Mouse (Mus musculus): ENCODE measurements at regions not wholly inside any gene's neighbourhood (a gene's known extent, or its start where the extent isn't known, plus 50 kb on each side); places are given as distances from the start of the nearest gene placed in this dataset.

GRCm38 (mm10) chr6:100978727-100979460 lies 145.5 kb downstream of the Ppp4r2 start:
- Histone ChIP-seq H3K27ac (ENCODE audit: low read depth) (no peak overlapping the region), H3K4me1 (ENCODE audit: control insufficient read depth, insufficient read depth) (no peaks in the 10 kb centered on the region), H3K9ac (replicated peaks; ENCODE audit: low read depth, low read length) (no peak overlapping the region), H3K27me3 (ENCODE audit: control insufficient read depth, insufficient read depth, low read length) (no peaks in the 10 kb centered on the region), H3K36me3 (replicated peaks; ENCODE audit: control insufficient read depth, insufficient read depth, low read length) (no peaks in the 10 kb centered on the region), H3K4me3 (ENCODE audit: low read depth, low read length) (no peak overlapping the region), H3K4me2 (ENCODE audit: low read depth, low read length) (no peak overlapping the region), H3K9me3 (replicated peaks; ENCODE audit: control insufficient read depth, low read length) (no peaks in the 10 kb centered on the region)
- ATAC-seq (ENCODE audit: insufficient read depth, low read depth): no peak
- DNase-seq (ENCODE audit: low spot score): no peak
- TF ChIP-seq EP300 (IDR thresholded peaks at IDR 0.05; ENCODE audit: low read depth) (no peak), CTCF (IDR thresholded peaks at IDR 0.05; ENCODE audit: low read depth) (no peak)
- WGBS: 83% methylated on average over 9 of the region's 9 CpGs

- DNase-seq (ENCODE audit: low spot score) (no peak), ATAC-seq (ENCODE audit: insufficient read depth, low read depth) (no peak)
- no peak overlapping the region for H3K9ac ChIP-seq (replicated peaks; ENCODE audit: low read depth, low read length)
- no peak overlapping the region for H3K4me2 ChIP-seq (ENCODE audit: low read depth, low read length)
- no peaks in the 10 kb centered on the region for H3K36me3 ChIP-seq (replicated peaks; ENCODE audit: control insufficient read depth, insufficient read depth, low read length)
- H3K4me1 ChIP-seq (ENCODE audit: control insufficient read depth, insufficient read depth): no peaks in the 10 kb centered on the region
- no peak overlapping the region for H3K27ac ChIP-seq (ENCODE audit: low read depth)
- H3K9me3 ChIP-seq (replicated peaks; ENCODE audit: control insufficient read depth, low read length): no peaks in the 10 kb centered on the region
- TF ChIP-seq CTCF (IDR thresholded peaks at IDR 0.05; ENCODE audit: low read depth) (no peak), EP300 (IDR thresholded peaks at IDR 0.05; ENCODE audit: low read depth) (no peak)
- 61% methylated on average over 2 of the region's 2 CpGs for WGBS
- H3K27me3 ChIP-seq (ENCODE audit: control insufficient read depth, insufficient read depth, low read length): no peaks in the 10 kb centered on the region
- no peak overlapping the region for H3K4me3 ChIP-seq (ENCODE audit: low read depth, low read length)
Observed at GRCm38 (mm10) chr6:100980156-100980555, 146.7 kb downstream of the Ppp4r2 start.

- ATAC-seq (ENCODE audit: insufficient read depth, low read depth): no peak
- H3K4me2 ChIP-seq (ENCODE audit: low read depth, low read length): no peak overlapping the region
Observed at GRCm38 (mm10) chr6:100984861-100985260, 151.4 kb downstream of the Ppp4r2 start.

GRCm38 (mm10) chr6:100985334-100985937 lies 152.0 kb downstream of the Ppp4r2 start:
- no peaks in the 10 kb centered on the region for H3K27me3 ChIP-seq (ENCODE audit: control insufficient read depth, insufficient read depth, low read length)
- no peak overlapping the region for H3K4me2 ChIP-seq (ENCODE audit: low read depth, low read length)
- H3K9ac ChIP-seq (replicated peaks; ENCODE audit: low read depth, low read length): no peak overlapping the region
- no peaks in the 10 kb centered on the region for H3K4me1 ChIP-seq (ENCODE audit: control insufficient read depth, insufficient read depth)
- H3K9me3 ChIP-seq (replicated peaks; ENCODE audit: control insufficient read depth, low read length): no peaks in the 10 kb centered on the region
- no peak overlapping the region for H3K27ac ChIP-seq (ENCODE audit: low read depth)
- ATAC-seq (ENCODE audit: insufficient read depth, low read depth): no peak
- DNase-seq (ENCODE audit: low spot score): no peak
- TF ChIP-seq EP300 (IDR thresholded peaks at IDR 0.05; ENCODE audit: low read depth) (no peak), CTCF (IDR thresholded peaks at IDR 0.05; ENCODE audit: low read depth) (no peak)
- 61% methylated on average over 5 of the region's 5 CpGs for WGBS
- H3K4me3 ChIP-seq (ENCODE audit: low read depth, low read length): no peak overlapping the region
- H3K36me3 ChIP-seq (replicated peaks; ENCODE audit: control insufficient read depth, insufficient read depth, low read length): no peaks in the 10 kb centered on the region

More at GRCm38 (mm10) chr6:100984861-100985260, 151.4 kb downstream of the Ppp4r2 start:
- H3K9me3 ChIP-seq (replicated peaks; ENCODE audit: control insufficient read depth, low read length): no peaks in the 10 kb centered on the region
- TF ChIP-seq EP300 (IDR thresholded peaks at IDR 0.05; ENCODE audit: low read depth) (no peak), CTCF (IDR thresholded peaks at IDR 0.05; ENCODE audit: low read depth) (no peak)
- no peaks in the 10 kb centered on the region for H3K27me3 ChIP-seq (ENCODE audit: control insufficient read depth, insufficient read depth, low read length)
- no peak for DNase-seq (ENCODE audit: low spot score)
- no peaks in the 10 kb centered on the region for H3K4me1 ChIP-seq (ENCODE audit: control insufficient read depth, insufficient read depth)
- H3K27ac ChIP-seq (ENCODE audit: low read depth): no peak overlapping the region
- no peak overlapping the region for H3K9ac ChIP-seq (replicated peaks; ENCODE audit: low read depth, low read length)
- H3K36me3 ChIP-seq (replicated peaks; ENCODE audit: control insufficient read depth, insufficient read depth, low read length): no peaks in the 10 kb centered on the region
- WGBS: 32% methylated on average over 7 of the region's 7 CpGs
- no peak overlapping the region for H3K4me3 ChIP-seq (ENCODE audit: low read depth, low read length)

GRCm38 (mm10) chr6:100988521-100988920 lies 155.1 kb downstream of the Ppp4r2 start:
- DNase-seq (ENCODE audit: low spot score): no peak
- H3K4me1 ChIP-seq (ENCODE audit: control insufficient read depth, insufficient read depth): no peaks in the 10 kb centered on the region
- no peaks in the 10 kb centered on the region for H3K27me3 ChIP-seq (ENCODE audit: control insufficient read depth, insufficient read depth, low read length)
- no peak overlapping the region for H3K9ac ChIP-seq (replicated peaks; ENCODE audit: low read depth, low read length)
- no peak for ATAC-seq (ENCODE audit: insufficient read depth, low read depth)
- TF ChIP-seq EP300 (IDR thresholded peaks at IDR 0.05; ENCODE audit: low read depth) (no peak), CTCF (IDR thresholded peaks at IDR 0.05; ENCODE audit: low read depth) (no peak)
- H3K4me3 ChIP-seq (ENCODE audit: low read depth, low read length): no peak overlapping the region
- H3K36me3 ChIP-seq (replicated peaks; ENCODE audit: control insufficient read depth, insufficient read depth, low read length): no peaks in the 10 kb centered on the region
- WGBS: 57% methylated on average over 6 of the region's 6 CpGs
- no peak overlapping the region for H3K27ac ChIP-seq (ENCODE audit: low read depth)
- H3K9me3 ChIP-seq (replicated peaks; ENCODE audit: control insufficient read depth, low read length): no peaks in the 10 kb centered on the region
- no peak overlapping the region for H3K4me2 ChIP-seq (ENCODE audit: low read depth, low read length)
